Mouse (Mus musculus): ENCODE measurements around the gene Sec63. TPM values are rescaled to one million over a fixed set of nuclear protein-coding genes. Genes with fewer than 3 reads are reported as not detected.

Gene Sec63
- polyA plus RNA-seq, 1 experiment from 2014 or later: 22.4 TPM

GRCm38 (mm10) chr10:42754341-42754740 is 7.0 kb upstream of the Sec63 start:
- 53% methylated on average over 2 of the region's 2 CpGs for WGBS
- Histone ChIP-seq H3K4me2 (ENCODE audit: low read depth, low read length) (no peak overlapping the region), H3K9ac (ENCODE audit: low read length) (no peak overlapping the region), H3K27me3 (ENCODE audit: control insufficient read depth, insufficient read depth, low read length) (no peaks in the 10 kb centered on the region), H3K27ac (ENCODE audit: low read length) (no peak overlapping the region), H3K9me3 (replicated peaks; ENCODE audit: control insufficient read depth, low read length) (no peaks in the 10 kb centered on the region), H3K36me3 (ENCODE audit: control insufficient read depth, insufficient read depth, low read length) (no peaks in the 10 kb centered on the region), H3K4me3 (replicated peaks; ENCODE audit: low read length) (no peak overlapping the region), H3K4me1 (ENCODE audit: control insufficient read depth, insufficient read depth, low read length) (no peaks in the 10 kb centered on the region)
- peak; percentile 47; the same call in 1 of the 2 replicates for ATAC-seq (ENCODE audit: insufficient read depth, low FRiP score)

GRCm38 (mm10) chr10:42759741-42760140 is 1.6 kb upstream of the Sec63 start:
- H3K4me3 ChIP-seq (replicated peaks; ENCODE audit: low read length): no peak overlapping the region
- H3K9ac ChIP-seq (ENCODE audit: low read length): no peak overlapping the region
- H3K27ac ChIP-seq (ENCODE audit: low read length): no peak overlapping the region
- H3K27me3 ChIP-seq (ENCODE audit: control insufficient read depth, insufficient read depth, low read length): no peaks in the 10 kb centered on the region
- no peaks in the 10 kb centered on the region for H3K36me3 ChIP-seq (ENCODE audit: control insufficient read depth, insufficient read depth, low read length)
- no peak for ATAC-seq (ENCODE audit: insufficient read depth, low FRiP score)
- peaks cover 12% of the 10 kb centered on the region for H3K4me1 ChIP-seq (ENCODE audit: control insufficient read depth, insufficient read depth, low read length)
- no peak overlapping the region for H3K4me2 ChIP-seq (ENCODE audit: low read depth, low read length)
- H3K9me3 ChIP-seq (replicated peaks; ENCODE audit: control insufficient read depth, low read length): no peaks in the 10 kb centered on the region
- 75% methylated on average over 4 of the region's 4 CpGs for WGBS

- ATAC-seq (ENCODE audit: insufficient read depth, low FRiP score): no peak
- Histone ChIP-seq H3K4me2 (ENCODE audit: low read depth, low read length) (peak overlapping the region; percentile 80; the same call in 1 of the 2 replicates), H3K4me3 (replicated peaks; ENCODE audit: low read length) (no peak overlapping the region)
These were observed 967 bp upstream of the Sec63 start for GRCm38 (mm10) chr10:42760329-42760728.

GRCm38 (mm10) chr10:42761901-42762669 is 789 bp downstream of the Sec63 start:
- H3K36me3 ChIP-seq (ENCODE audit: control insufficient read depth, insufficient read depth, low read length): no peaks in the 10 kb centered on the region
- H3K27me3 ChIP-seq (ENCODE audit: control insufficient read depth, insufficient read depth, low read length): no peaks in the 10 kb centered on the region
- peak overlapping the region; percentile 96 for H3K4me3 ChIP-seq (replicated peaks; ENCODE audit: low read length)
- WGBS: under 1% methylated on average over 60 of the region's 66 CpGs
- peak overlapping the region; percentile 91 for H3K27ac ChIP-seq (ENCODE audit: low read length)
- peaks cover 19% of the 10 kb centered on the region for H3K4me1 ChIP-seq (ENCODE audit: control insufficient read depth, insufficient read depth, low read length)
- peak overlapping the region; percentile 60 for H3K4me2 ChIP-seq (ENCODE audit: low read depth, low read length)
- peak; percentile 70; the same call in 1 of the 2 replicates for ATAC-seq (ENCODE audit: insufficient read depth, low FRiP score)
- H3K9me3 ChIP-seq (replicated peaks; ENCODE audit: control insufficient read depth, low read length): no peaks in the 10 kb centered on the region
- peak overlapping the region; percentile 95 for H3K9ac ChIP-seq (ENCODE audit: low read length)

More at GRCm38 (mm10) chr10:42760329-42760728, 967 bp upstream of the Sec63 start:
- peaks cover 17% of the 10 kb centered on the region for H3K4me1 ChIP-seq (ENCODE audit: control insufficient read depth, insufficient read depth, low read length)
- H3K27ac ChIP-seq (ENCODE audit: low read length): no peak overlapping the region
- no peaks in the 10 kb centered on the region for H3K36me3 ChIP-seq (ENCODE audit: control insufficient read depth, insufficient read depth, low read length)
- no peaks in the 10 kb centered on the region for H3K9me3 ChIP-seq (replicated peaks; ENCODE audit: control insufficient read depth, low read length)
- no peak overlapping the region for H3K9ac ChIP-seq (ENCODE audit: low read length)
- 57% methylated on average over 8 of the region's 8 CpGs for WGBS
- H3K27me3 ChIP-seq (ENCODE audit: control insufficient read depth, insufficient read depth, low read length): no peaks in the 10 kb centered on the region

- no peak for ATAC-seq (ENCODE audit: insufficient read depth, low FRiP score)
- Histone ChIP-seq H3K36me3 (ENCODE audit: control insufficient read depth, insufficient read depth, low read length) (no peaks in the 10 kb centered on the region), H3K9me3 (replicated peaks; ENCODE audit: control insufficient read depth, low read length) (no peaks in the 10 kb centered on the region), H3K27me3 (ENCODE audit: control insufficient read depth, insufficient read depth, low read length) (no peaks in the 10 kb centered on the region), H3K4me3 (replicated peaks; ENCODE audit: low read length) (peak overlapping the region; percentile 96), H3K4me2 (ENCODE audit: low read depth, low read length) (peak overlapping the region; percentile 60), H3K4me1 (ENCODE audit: control insufficient read depth, insufficient read depth, low read length) (peaks cover 19% of the 10 kb centered on the region), H3K27ac (ENCODE audit: low read length) (peak overlapping the region; percentile 91), H3K9ac (ENCODE audit: low read length) (peak overlapping the region; percentile 95)
- WGBS: under 1% methylated on average over 6 of the region's 6 CpGs
These were observed 1.4 kb downstream of the Sec63 start for GRCm38 (mm10) chr10:42762670-42763058.

GRCm38 (mm10) chr10:42763246-42763645 is 1.9 kb downstream of the Sec63 start:
- H3K9ac ChIP-seq (ENCODE audit: low read length): 0 out of 2 replicates have a peak overlapping the region, but pooled peaks have one; percentile 20

GRCm38 (mm10) chr10:42765344-42765743 is 4.0 kb downstream of the Sec63 start:
- no peaks in the 10 kb centered on the region for H3K9me3 ChIP-seq (replicated peaks; ENCODE audit: control insufficient read depth, low read length)
- ATAC-seq (ENCODE audit: insufficient read depth, low FRiP score): no peak
- no peak overlapping the region for H3K27ac ChIP-seq (ENCODE audit: low read length)
- no peak overlapping the region for H3K4me3 ChIP-seq (replicated peaks; ENCODE audit: low read length)
- no peaks in the 10 kb centered on the region for H3K36me3 ChIP-seq (ENCODE audit: control insufficient read depth, insufficient read depth, low read length)
- no peak overlapping the region for H3K4me2 ChIP-seq (ENCODE audit: low read depth, low read length)
- H3K9ac ChIP-seq (ENCODE audit: low read length): no peak overlapping the region
- H3K27me3 ChIP-seq (ENCODE audit: control insufficient read depth, insufficient read depth, low read length): no peaks in the 10 kb centered on the region
- H3K4me1 ChIP-seq (ENCODE audit: control insufficient read depth, insufficient read depth, low read length): peaks cover 19% of the 10 kb centered on the region

More at GRCm38 (mm10) chr10:42763246-42763645, 1.9 kb downstream of the Sec63 start:
- WGBS: 40% methylated on average over 4 of the region's 4 CpGs
- Histone ChIP-seq H3K27me3 (ENCODE audit: control insufficient read depth, insufficient read depth, low read length) (no peaks in the 10 kb centered on the region), H3K4me2 (ENCODE audit: low read depth, low read length) (peak overlapping the region; percentile 60), H3K4me3 (replicated peaks; ENCODE audit: low read length) (peak overlapping the region; percentile 96), H3K36me3 (ENCODE audit: control insufficient read depth, insufficient read depth, low read length) (no peaks in the 10 kb centered on the region), H3K4me1 (ENCODE audit: control insufficient read depth, insufficient read depth, low read length) (peaks cover 19% of the 10 kb centered on the region), H3K9me3 (replicated peaks; ENCODE audit: control insufficient read depth, low read length) (no peaks in the 10 kb centered on the region), H3K27ac (ENCODE audit: low read length) (no peak overlapping the region)
- no peak for ATAC-seq (ENCODE audit: insufficient read depth, low FRiP score)

GRCm38 (mm10) chr10:42775450-42775849 is 14.2 kb downstream of the Sec63 start:
- Histone ChIP-seq H3K4me1 (ENCODE audit: control insufficient read depth, insufficient read depth, low read length) (no peaks in the 10 kb centered on the region), H3K27me3 (ENCODE audit: control insufficient read depth, insufficient read depth, low read length) (no peaks in the 10 kb centered on the region), H3K4me3 (replicated peaks; ENCODE audit: low read length) (no peak overlapping the region), H3K27ac (ENCODE audit: low read length) (no peak overlapping the region), H3K9ac (ENCODE audit: low read length) (no peak overlapping the region), H3K4me2 (ENCODE audit: low read depth, low read length) (no peak overlapping the region), H3K36me3 (ENCODE audit: control insufficient read depth, insufficient read depth, low read length) (no peaks in the 10 kb centered on the region), H3K9me3 (replicated peaks; ENCODE audit: control insufficient read depth, low read length) (no peaks in the 10 kb centered on the region)
- WGBS: 82% methylated on average over 3 of the region's 3 CpGs
- no peak for ATAC-seq (ENCODE audit: insufficient read depth, low FRiP score)

- Histone ChIP-seq H3K36me3 (ENCODE audit: control insufficient read depth, insufficient read depth, low read length) (no peaks in the 10 kb centered on the region), H3K4me3 (replicated peaks; ENCODE audit: low read length) (no peak overlapping the region), H3K27ac (ENCODE audit: low read length) (no peak overlapping the region), H3K9ac (ENCODE audit: low read length) (no peak overlapping the region), H3K27me3 (ENCODE audit: control insufficient read depth, insufficient read depth, low read length) (no peaks in the 10 kb centered on the region), H3K4me1 (ENCODE audit: control insufficient read depth, insufficient read depth, low read length) (no peaks in the 10 kb centered on the region), H3K9me3 (replicated peaks; ENCODE audit: control insufficient read depth, low read length) (no peaks in the 10 kb centered on the region), H3K4me2 (ENCODE audit: low read depth, low read length) (no peak overlapping the region)
- no peak for ATAC-seq (ENCODE audit: insufficient read depth, low FRiP score)
- WGBS: 70% methylated on average over 2 of the region's 2 CpGs
These were observed 19.5 kb downstream of the Sec63 start for GRCm38 (mm10) chr10:42780753-42781152.

Data from stomach, embryonic 16.5 days (tissue).